Mouse (Mus musculus) spleen, adult 10 weeks (tissue): ENCODE results near the gene Fbp2. TPM values are rescaled to one million over a fixed set of nuclear protein-coding genes. Genes with fewer than 3 reads are reported as not detected.

Source experiments
- polyA plus RNA-seq: library from polyadenylated mRNA; stranded (reverse); fragments of 350-450 nt; fragmentation: Illumina TruSeq; extraction: RNeasy Lipid Tissue Mini Kit (QIAGEN cat#74804); gene quantifications from one replicate; pipeline ENCODE4 v1.2.3, GENCODE M21; 2015; ENCODE audit warnings: low replicate concordance; ENCODE audit not compliant: insufficient read depth

The Fbp2 gene
- not detected for polyA plus RNA-seq

DNA sequence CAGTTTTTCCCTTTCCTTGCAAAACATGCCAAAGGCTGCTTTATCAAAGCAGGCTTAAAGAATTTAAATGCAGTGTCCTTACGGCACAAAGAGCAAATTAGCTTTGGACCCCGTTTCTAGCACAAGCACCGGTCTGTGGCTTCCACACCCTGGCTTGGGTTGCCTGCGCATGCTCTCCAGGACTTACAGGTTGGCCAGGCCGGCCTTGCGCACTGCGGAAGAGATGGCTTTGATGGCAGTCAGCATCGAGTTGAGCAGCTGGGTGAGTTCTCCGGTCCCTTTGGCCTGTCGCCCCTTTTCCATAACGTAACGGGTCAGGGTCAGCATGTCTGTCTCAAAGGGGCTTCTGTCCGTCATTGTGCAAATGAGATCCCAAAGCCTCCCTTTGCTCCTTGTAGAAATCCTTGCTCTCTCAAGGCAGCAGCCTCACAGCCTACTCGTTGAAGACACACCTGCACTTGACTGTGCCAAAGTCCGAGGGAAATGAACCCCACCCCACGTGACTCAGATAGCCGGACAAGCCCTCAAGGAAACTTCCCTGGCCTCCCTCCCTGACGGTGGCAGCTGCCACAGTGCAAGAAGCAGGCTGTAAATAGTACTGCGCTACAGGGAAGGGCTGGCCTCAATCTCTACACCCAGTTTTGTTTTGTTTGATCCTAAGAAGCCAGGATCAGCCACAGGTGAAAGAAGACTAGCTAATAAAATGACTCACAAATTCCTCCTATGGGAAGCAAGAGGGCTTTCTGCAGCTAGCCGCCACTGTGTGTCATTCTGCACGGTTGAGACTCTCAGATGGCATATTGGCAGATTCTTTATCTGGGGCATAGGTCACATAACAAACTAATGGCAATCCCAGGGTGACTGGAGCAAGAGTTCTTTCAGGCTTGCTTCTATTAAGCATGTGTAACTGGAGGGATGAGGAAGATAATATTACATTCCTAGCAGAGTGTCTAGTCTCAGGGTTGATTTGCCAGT lies at the start of gene Fbp2:
Fbp2 (minus strand) TSS at position 482 of the 975 bp plus-strand sequence.

DNA sequence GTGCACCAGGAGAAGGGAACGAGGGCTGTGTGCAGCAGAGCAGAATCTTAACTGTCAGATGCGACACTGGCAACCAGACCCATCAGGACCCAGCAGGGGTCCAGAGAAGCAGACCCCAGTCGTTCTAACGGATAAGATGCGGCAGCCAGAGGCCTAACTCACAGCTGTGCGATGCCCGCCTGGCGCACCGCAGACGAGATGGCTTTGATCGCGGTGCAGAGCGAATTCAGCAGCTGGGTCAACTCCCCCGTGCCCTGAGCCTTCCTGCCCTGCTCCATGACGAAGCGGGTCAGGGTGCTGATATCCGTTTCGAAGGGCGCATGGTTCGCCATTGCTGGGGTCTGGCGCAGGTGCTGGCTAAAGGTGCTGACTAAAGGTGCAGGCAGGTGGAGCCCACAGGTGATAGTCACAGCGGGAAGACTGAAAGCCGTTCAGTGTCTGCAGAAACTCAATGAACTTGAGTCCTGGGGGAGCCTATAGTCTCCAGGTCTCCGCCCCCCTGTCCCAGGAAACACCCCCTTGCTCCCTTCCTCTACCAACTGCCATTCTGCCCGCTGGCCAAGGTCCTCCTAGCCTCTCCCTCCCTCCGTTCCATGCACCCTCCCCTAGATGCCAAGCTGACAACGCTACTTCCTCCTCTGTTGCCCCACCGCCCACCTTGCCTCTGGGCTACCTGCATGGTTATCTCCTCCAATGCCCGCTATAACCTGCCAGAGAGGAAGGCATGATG lies 29.7 kb upstream of the Fbp2 start, which contains the start of gene Fbp1:
Fbp1 (minus strand) TSS at position 571 of the 730 bp plus-strand sequence.

Other genes starting within 250 kb of the Fbp2 start
- 8.9 TPM for gene 6720489N17Rik, start 234.2 kb downstream of the Fbp2 start, polyA plus RNA-seq
- 39.6 TPM for gene Platr25, start 97.7 kb downstream of the Fbp2 start, polyA plus RNA-seq
- gene Gm5141, start 72.6 kb downstream of the Fbp2 start, polyA plus RNA-seq: 9.4 TPM
- gene Fbp1, start 29.9 kb upstream of the Fbp2 start, polyA plus RNA-seq: not detected
- gene 2010111I01Rik, start 106.5 kb upstream of the Fbp2 start, polyA plus RNA-seq: 46.7 TPM